Mouse (Mus musculus): ENCODE measurements at regions not wholly inside any gene's neighbourhood (a gene's known extent, or its start where the extent isn't known, plus 50 kb on each side); places are given as distances from the start of the nearest gene placed in this dataset.

DNA sequence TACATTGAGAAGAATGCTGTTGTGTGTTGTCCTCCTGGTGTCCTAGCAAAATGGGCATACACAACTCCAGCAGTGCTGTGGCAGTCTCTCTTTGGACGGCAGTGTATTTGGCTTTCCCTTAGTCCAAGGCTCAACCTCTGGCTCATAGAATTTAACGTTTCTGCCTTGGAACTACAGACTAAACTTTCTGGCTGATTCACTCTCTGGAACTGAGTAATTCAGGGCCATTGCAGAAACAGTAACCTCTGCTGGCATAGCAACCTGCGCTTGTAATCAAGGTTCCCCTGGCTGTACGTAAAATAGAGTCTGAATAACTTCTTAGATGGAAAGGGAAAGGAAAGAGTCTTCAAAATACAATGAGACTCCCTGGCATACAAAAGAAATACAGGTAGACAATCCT lies 545.7 kb downstream of the Gsdmc2 start:
- WGBS, result 82% methylated on average over 4 of the region's 4 CpGs
- Histone ChIP-seq H3K27ac (replicated peaks) (no peak overlapping the region), H3K36me3 (no peaks in the 10 kb centered on the region), H3K27me3 (no peaks in the 10 kb centered on the region), H3K4me1 (no peaks in the 10 kb centered on the region), H3K4me3 (no peak overlapping the region), H3K9me3 (no peaks in the 10 kb centered on the region), H3K4me2 (replicated peaks) (no peak overlapping the region), H3K9ac (replicated peaks) (no peak overlapping the region)
- no peak for ATAC-seq (replicated peaks)

DNA sequence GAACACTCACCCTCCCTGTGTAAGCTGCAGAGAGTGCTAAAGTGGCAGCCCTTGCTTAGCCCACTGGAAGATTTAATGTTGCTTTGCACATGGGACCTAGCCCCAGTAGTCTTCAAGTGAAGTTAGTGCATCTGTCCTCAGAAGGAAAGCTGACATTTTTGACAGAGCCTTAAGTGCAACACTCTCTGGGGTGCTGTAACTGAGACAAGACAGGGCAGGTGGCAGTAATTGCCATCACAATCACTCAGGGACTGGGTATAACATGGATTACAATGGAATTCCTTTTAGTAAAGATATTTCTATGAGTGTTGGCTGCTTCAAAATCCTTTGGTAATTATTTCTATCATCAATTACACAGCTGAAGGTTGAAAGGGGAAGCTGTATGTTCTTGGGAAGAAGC lies 556.4 kb downstream of the Gsdmc2 start:
- Histone ChIP-seq H3K27me3 (no peaks in the 10 kb centered on the region), H3K36me3 (no peaks in the 10 kb centered on the region), H3K4me1 (no peaks in the 10 kb centered on the region), H3K4me2 (replicated peaks) (no peak overlapping the region), H3K27ac (replicated peaks) (no peak overlapping the region), H3K9me3 (no peaks in the 10 kb centered on the region), H3K9ac (replicated peaks) (no peak overlapping the region), H3K4me3 (no peak overlapping the region)
- no peak for ATAC-seq (replicated peaks)

DNA sequence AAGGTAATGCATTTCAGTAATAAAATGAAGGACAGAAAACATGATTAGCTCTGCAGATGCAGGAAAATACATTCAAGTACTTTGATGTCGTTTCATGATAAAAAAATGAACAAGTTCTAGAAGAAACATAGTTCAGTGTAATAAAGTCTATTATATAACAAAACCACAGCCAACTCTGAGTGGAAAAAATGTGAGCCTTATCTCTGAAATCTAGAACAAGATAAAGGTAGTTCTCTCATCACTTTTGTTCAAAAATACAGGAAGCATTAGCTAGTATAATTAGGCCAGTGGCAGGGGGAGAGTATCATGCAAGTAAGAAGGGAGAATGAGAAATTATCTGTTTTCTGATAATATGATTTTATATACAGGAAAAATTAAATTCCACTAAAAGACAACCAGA lies 559.0 kb downstream of the Gsdmc2 start:
- Histone ChIP-seq H3K4me3 (no peak overlapping the region), H3K27me3 (no peaks in the 10 kb centered on the region), H3K4me1 (no peaks in the 10 kb centered on the region), H3K36me3 (no peaks in the 10 kb centered on the region), H3K4me2 (replicated peaks) (no peak overlapping the region), H3K9me3 (no peaks in the 10 kb centered on the region), H3K27ac (replicated peaks) (no peak overlapping the region), H3K9ac (replicated peaks) (no peak overlapping the region)
- WGBS, result 78% methylated on average over 1 of the region's 1 CpGs
- ATAC-seq (replicated peaks), result no peak

DNA sequence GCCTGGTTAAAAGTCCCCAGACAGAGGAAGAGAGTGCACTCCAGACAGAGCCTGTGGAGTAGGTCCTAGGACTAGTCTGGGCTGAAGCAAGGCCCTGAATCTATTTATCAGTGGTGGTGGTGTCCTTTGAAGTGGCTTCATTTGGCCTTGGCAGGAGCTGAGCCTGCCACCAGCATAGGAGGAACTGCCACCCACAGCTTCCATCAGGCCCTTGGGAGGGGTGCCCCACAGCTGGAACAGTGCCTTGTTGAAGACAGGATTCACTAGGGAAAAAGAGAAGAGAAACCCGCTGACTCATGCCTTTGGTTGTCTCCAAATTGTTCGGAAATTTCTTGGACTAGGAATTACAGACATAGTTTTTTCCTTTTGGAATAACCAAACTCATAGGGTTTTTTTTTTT lies 574.6 kb downstream of the Gsdmc2 start:
- H3K9ac ChIP-seq (replicated peaks), result no peak overlapping the region
- H3K27me3 ChIP-seq, result no peaks in the 10 kb centered on the region
- no peak overlapping the region for H3K27ac ChIP-seq (replicated peaks)
- no peaks in the 10 kb centered on the region for H3K36me3 ChIP-seq
- no peak overlapping the region for H3K4me2 ChIP-seq (replicated peaks)
- H3K9me3 ChIP-seq, result no peaks in the 10 kb centered on the region
- H3K4me1 ChIP-seq, result peaks cover 4% of the 10 kb centered on the region; the same call in 1 of the 2 replicates
- 91% methylated on average over 2 of the region's 2 CpGs for WGBS
- H3K4me3 ChIP-seq, result no peak overlapping the region
- ATAC-seq (replicated peaks), result no peak

DNA sequence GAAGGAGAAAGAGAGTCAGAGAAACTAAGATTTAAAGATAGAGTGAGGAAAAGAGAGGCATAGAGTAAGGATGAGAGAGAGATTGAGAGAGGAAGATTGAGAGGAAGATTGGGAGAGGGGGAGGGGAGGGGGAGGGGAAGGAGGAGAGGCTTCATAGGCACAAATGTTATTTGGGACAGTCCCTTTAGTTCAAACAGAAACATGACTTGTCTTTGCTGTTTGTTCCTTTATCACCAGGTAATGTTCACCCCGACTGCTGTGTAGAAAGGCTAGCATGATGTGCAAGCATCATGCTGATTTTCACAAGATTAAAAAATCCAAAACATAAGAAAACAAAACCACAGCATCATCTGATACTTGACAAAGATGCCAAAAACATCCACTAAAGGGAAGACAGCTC lies 579.1 kb downstream of the Gsdmc2 start:
- Histone ChIP-seq H3K9ac (replicated peaks) (no peak overlapping the region), H3K4me3 (no peak overlapping the region), H3K27me3 (no peaks in the 10 kb centered on the region), H3K4me1 (no peaks in the 10 kb centered on the region), H3K36me3 (no peaks in the 10 kb centered on the region), H3K9me3 (no peaks in the 10 kb centered on the region), H3K4me2 (replicated peaks) (no peak overlapping the region), H3K27ac (replicated peaks) (no peak overlapping the region)
- WGBS, result 94% methylated on average over 1 of the region's 1 CpGs
- no peak for ATAC-seq (replicated peaks)

DNA sequence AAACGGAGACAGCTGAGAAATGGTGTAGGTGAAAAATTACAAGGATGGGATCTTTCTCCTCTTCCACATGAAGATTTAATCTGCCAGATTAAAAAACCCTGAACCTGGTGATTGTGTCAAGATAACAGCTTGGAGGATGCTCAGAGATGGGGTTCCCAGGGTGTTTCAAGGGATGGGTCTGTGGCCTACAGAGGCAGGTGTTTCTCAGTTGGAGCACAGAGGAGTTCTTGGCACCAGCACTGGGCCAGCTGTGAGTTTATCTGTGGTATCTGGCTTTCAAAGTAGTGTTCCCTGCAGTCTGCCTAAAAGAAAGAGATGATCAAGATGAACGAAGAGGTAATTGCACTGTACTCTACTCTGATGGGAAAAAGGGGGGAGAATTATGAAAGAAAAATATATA lies 589.2 kb downstream of the Gsdmc2 start:
- H3K9me3 ChIP-seq, result no peaks in the 10 kb centered on the region
- H3K36me3 ChIP-seq, result no peaks in the 10 kb centered on the region
- H3K4me2 ChIP-seq (replicated peaks), result no peak overlapping the region
- no peak overlapping the region for H3K9ac ChIP-seq (replicated peaks)
- no peak overlapping the region for H3K27ac ChIP-seq (replicated peaks)
- no peak for ATAC-seq (replicated peaks)
- H3K4me1 ChIP-seq, result no peaks in the 10 kb centered on the region
- H3K4me3 ChIP-seq, result no peak overlapping the region
- H3K27me3 ChIP-seq, result no peaks in the 10 kb centered on the region
- 81% methylated on average over 2 of the region's 2 CpGs for WGBS

DNA sequence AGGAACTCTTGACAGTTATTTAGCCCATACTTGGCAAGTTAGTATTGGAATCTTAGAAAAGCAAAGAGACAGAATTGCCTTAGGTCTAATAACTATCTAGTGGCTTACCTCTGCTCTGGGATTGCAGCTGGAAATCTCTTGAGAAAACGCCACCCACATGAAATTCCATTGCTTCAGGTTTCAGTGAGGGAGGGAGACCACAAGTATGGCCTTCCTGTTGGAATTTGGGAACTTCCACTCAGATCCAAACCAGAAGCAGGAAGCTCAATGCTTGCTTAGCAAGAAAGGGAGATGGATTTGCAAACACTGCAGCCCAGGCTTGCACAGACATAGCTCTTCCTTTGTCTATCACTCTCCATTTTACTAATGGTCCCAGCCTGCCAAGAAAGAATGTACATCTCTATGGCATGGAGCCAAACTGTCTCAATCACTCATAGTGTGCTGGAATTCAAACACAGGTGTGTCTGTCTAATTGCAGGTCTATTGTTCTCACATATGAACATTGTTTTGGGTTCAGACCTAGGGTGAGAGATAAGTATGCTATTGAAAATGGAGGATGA lies 592.1 kb downstream of the Gsdmc2 start:
- WGBS, result 81% methylated on average over 1 of the region's 1 CpGs
- H3K4me3 ChIP-seq, result no peak overlapping the region
- no peak for ATAC-seq (replicated peaks)

DNA sequence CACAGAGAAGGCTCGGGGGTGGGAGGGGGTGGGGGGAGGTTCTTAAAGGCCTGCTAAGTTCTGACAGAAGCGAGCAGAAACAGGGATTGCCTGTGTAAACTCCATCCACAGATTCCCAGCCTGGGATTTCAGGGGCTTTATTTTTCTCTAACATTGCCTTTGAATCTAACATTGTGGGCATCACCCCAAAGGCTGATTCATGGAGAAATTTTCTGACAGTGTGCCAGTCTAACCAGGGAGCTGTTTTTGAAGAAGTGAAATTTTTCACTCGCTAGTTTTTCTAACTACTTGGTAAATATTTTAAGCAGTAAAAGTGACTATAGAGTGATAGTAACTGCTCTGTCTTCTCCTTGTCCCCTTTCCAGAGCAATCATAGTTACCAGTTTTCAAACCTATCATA lies 606.4 kb downstream of the Gsdmc2 start:
- no peaks in the 10 kb centered on the region for H3K9me3 ChIP-seq
- no peak overlapping the region for H3K27ac ChIP-seq (replicated peaks)
- H3K4me3 ChIP-seq, result no peak overlapping the region
- H3K9ac ChIP-seq (replicated peaks), result no peak overlapping the region
- no peaks in the 10 kb centered on the region for H3K27me3 ChIP-seq
- no peak overlapping the region for H3K4me2 ChIP-seq (replicated peaks)
- H3K4me1 ChIP-seq, result no peaks in the 10 kb centered on the region
- no peak for ATAC-seq (replicated peaks)
- 79% methylated on average over 3 of the region's 3 CpGs for whole genome bisulfite sequencing
- no peaks in the 10 kb centered on the region for H3K36me3 ChIP-seq

More for the DNA sequence above, 592.1 kb downstream of the Gsdmc2 start:
- H3K4me2 ChIP-seq (replicated peaks), result no peak overlapping the region
- no peak overlapping the region for H3K9ac ChIP-seq (replicated peaks)
- no peaks in the 10 kb centered on the region for H3K4me1 ChIP-seq
- H3K9me3 ChIP-seq, result no peaks in the 10 kb centered on the region
- H3K27ac ChIP-seq (replicated peaks), result no peak overlapping the region
- H3K27me3 ChIP-seq, result no peaks in the 10 kb centered on the region
- no peaks in the 10 kb centered on the region for H3K36me3 ChIP-seq

DNA sequence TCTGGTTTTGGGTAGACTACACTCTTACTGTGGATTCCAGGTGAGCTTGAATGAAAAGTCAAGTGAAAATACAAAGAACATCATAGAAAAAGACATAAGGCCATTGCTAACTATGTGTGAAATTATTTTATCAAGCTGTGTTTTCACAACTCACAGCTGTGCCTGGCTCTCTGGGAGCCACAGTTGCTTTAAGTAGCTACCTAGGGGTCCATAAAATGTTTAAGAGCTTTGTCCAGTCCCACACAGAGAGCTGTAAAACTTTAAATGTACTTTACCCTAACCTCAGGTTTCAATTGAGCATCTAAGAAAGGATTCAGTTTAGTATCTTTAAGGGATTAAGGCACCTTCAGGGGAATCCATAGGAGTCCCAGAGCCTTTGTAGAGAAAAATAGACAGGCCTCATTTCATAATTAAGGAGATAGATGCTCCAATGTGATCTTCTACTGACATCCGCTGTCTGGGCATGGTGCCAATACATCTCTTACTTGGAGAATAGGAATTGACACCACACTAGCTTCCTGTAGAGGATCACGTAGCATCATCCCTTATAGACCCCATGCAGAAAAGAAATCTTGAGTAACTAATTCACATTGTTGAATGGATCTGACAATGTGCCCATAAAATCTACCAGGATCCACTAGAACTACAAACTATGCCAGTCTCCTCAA lies 626.5 kb downstream of the Gsdmc2 start:
- H3K36me3 ChIP-seq, result no peaks in the 10 kb centered on the region
- H3K9ac ChIP-seq (replicated peaks), result no peak overlapping the region
- H3K4me1 ChIP-seq, result no peaks in the 10 kb centered on the region
- H3K9me3 ChIP-seq, result no peaks in the 10 kb centered on the region
- H3K27me3 ChIP-seq, result no peaks in the 10 kb centered on the region
- WGBS, result 48% methylated on average over 2 of the region's 2 CpGs
- H3K27ac ChIP-seq (replicated peaks), result no peak overlapping the region
- no peak overlapping the region for H3K4me3 ChIP-seq
- ATAC-seq (replicated peaks), result no peak
- H3K4me2 ChIP-seq (replicated peaks), result no peak overlapping the region

DNA sequence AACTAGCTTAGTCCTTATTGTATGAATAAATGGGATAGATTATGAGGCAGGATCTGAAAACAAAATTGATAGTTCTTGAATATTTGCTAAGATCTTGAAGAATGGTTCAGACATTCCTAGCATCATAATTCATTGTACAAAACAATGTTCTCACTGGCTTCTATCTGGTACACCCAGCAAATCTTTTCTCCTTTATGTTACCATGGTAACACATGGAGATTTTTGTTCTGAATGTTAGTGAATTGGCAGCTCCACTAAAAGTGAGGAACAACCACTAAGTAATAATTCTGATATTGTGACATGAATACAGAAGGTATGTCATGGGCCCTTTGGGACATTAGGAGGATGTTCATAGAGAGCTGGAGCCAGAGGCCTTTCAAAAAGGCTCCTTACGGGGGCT lies 639.8 kb downstream of the Gsdmc2 start:
- H3K27ac ChIP-seq (replicated peaks), result no peak overlapping the region
- no peak overlapping the region for H3K9ac ChIP-seq (replicated peaks)
- WGBS, result 85% methylated on average over 1 of the region's 1 CpGs
- H3K4me2 ChIP-seq (replicated peaks), result no peak overlapping the region
- no peak for ATAC-seq (replicated peaks)
- H3K4me3 ChIP-seq, result no peak overlapping the region
- H3K36me3 ChIP-seq, result no peaks in the 10 kb centered on the region
- no peaks in the 10 kb centered on the region for H3K4me1 ChIP-seq
- H3K27me3 ChIP-seq, result no peaks in the 10 kb centered on the region
- no peaks in the 10 kb centered on the region for H3K9me3 ChIP-seq

DNA sequence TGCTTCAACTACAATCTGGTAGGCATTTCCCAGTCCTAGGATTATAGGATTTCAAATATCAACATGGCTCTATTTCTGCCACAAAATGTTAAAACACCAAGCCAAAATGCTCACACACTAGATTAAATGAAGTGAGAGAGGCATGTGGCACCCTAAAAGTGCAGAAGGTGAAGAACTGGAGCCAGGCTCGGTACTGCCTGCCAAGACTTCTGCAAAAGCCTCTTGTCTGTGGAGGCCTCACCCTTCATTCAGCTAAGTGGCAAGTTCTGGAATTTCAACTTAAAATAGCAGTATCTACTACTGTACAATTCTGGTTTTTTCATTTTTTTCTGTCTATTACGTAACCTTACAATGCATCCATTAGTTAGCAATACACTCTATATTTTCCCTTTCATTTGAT lies 649.9 kb downstream of the Gsdmc2 start:
- H3K4me2 ChIP-seq (replicated peaks), result no peak overlapping the region
- no peaks in the 10 kb centered on the region for H3K9me3 ChIP-seq
- H3K4me3 ChIP-seq, result no peak overlapping the region
- no peaks in the 10 kb centered on the region for H3K36me3 ChIP-seq
- ATAC-seq (replicated peaks), result 0 out of 2 replicates have a peak, but pooled peaks have one; percentile 55
- H3K27me3 ChIP-seq, result no peaks in the 10 kb centered on the region
- H3K9ac ChIP-seq (replicated peaks), result no peak overlapping the region
- peaks cover 7% of the 10 kb centered on the region for H3K4me1 ChIP-seq
- H3K27ac ChIP-seq (replicated peaks), result no peak overlapping the region
- WGBS, result 78% methylated on average over 2 of the region's 2 CpGs

DNA sequence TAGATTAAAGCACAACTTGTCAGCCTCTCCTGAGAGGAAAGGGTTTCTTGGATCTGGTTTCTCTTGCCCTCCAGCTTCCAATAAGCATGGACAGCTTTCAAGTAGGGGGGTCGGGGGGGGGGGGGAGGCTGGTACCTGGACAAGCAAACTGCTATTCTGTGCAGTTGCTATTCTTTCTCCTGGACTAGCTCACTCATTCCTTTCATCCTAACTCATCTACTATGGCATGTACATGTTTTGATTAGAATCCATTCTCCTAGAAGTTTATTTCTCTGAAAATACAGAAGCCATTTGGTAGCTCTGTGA lies 650.5 kb downstream of the Gsdmc2 start:
- H3K4me3 ChIP-seq, result no peak overlapping the region
- H3K9me3 ChIP-seq, result no peaks in the 10 kb centered on the region
- H3K27ac ChIP-seq (replicated peaks), result no peak overlapping the region
- 30% methylated on average over 1 of the region's 1 CpGs for WGBS
- H3K4me2 ChIP-seq (replicated peaks), result no peak overlapping the region
- ATAC-seq (replicated peaks), result no peak
- H3K27me3 ChIP-seq, result no peaks in the 10 kb centered on the region
- H3K36me3 ChIP-seq, result no peaks in the 10 kb centered on the region
- H3K4me1 ChIP-seq, result peaks cover 7% of the 10 kb centered on the region
- no peak overlapping the region for H3K9ac ChIP-seq (replicated peaks)

All from forebrain, embryonic 15.5 days (tissue).